Mouse (Mus musculus): ENCODE measurements around the gene Pip4k2b. TPM values are rescaled to one million over a fixed set of nuclear protein-coding genes. Genes with fewer than 3 reads are reported as not detected.
A peak's percentile ranks its signal among the peaks of the same experiment; 100 is the strongest.

Pip4k2b gene
- polyA plus RNA-seq, 1 experiment from 2014 or later = 5.0 TPM

DNA sequence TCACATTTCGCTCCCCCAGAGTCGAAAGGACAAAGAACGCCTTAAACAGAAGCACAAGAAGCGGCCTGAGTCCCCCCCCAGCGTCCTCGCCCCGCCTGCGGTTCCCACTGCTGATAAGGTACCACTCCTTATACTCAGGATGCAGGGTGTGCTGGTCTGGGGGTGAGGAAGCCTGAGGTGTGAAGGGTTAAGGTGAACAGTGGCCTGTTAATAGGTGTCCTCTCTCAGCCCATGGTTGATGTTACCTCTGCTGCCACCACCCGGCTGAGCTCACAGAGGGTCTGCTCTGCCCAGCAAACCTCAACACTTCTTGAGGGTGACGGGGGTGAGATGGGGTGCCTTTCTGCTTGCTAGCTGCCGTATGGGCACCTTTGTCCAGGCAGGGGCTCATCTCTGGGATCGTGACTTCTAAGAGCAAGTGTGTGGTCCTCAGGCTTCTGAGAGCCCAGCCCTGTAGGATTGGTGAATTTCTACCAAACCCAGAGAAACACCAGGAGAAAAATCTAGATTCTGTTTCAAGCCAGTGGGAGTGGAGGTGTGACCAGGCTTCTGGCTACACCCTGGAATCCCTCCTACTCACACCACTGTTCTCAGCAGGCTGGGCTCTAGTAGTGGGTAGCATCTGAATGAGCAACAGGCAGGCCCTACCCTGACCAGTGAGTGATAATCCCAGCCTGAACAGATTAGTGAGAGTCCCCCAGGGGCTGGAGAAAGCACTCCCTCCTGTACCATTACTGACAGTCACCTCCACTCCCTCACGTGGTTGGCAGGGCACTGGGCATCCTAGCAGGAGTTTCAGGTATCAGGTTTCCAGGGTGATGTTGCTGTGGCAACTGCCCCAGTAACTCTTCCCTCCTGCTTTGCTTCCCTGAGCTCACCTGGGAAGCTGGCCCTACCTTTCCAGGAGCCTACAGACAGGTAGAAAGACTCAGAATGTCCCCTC, 74.0 kb downstream of the Pip4k2b start:
- WGBS = 79% methylated on average over 13 of the region's 13 CpGs
- peaks cover 12% of the 10 kb centered on the region for H3K4me1 ChIP-seq
- no peaks in the 10 kb centered on the region for H3K9me3 ChIP-seq (replicated peaks)
- H3K36me3 ChIP-seq = peaks cover 81% of the 10 kb centered on the region
- ATAC-seq (ENCODE audit: low FRiP score) = no peak
- no peak overlapping the region for H3K4me3 ChIP-seq (replicated peaks)
- H3K27me3 ChIP-seq (replicated peaks) = no peaks in the 10 kb centered on the region
- H3K9ac ChIP-seq (replicated peaks) = no peak overlapping the region
- H3K27ac ChIP-seq (replicated peaks) = no peak overlapping the region
- no peak overlapping the region for H3K4me2 ChIP-seq

DNA sequence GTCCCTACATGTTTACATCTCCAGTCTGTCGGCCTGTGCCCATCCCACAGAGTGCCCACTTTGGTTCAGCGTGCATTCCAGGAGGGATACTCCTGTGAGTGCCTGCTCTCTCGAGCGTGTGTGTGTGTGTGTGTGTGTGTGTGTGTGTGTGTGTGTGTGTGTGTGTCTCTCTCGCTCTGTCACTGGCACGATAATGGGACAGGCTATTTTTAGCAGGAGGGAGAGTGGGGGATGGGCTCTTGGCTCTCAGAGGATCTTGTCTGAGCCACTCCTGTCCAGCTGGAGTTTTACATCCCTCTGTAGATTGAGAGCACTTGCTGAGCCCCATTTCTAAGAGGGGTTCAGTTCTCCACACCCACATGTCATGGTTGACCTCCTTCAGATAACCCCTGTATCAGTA, 74.7 kb downstream of the Pip4k2b start:
- no peak for ATAC-seq (ENCODE audit: low FRiP score)
- H3K9ac ChIP-seq (replicated peaks) = no peak overlapping the region
- 48% methylated on average over 6 of the region's 6 CpGs for WGBS

DNA sequence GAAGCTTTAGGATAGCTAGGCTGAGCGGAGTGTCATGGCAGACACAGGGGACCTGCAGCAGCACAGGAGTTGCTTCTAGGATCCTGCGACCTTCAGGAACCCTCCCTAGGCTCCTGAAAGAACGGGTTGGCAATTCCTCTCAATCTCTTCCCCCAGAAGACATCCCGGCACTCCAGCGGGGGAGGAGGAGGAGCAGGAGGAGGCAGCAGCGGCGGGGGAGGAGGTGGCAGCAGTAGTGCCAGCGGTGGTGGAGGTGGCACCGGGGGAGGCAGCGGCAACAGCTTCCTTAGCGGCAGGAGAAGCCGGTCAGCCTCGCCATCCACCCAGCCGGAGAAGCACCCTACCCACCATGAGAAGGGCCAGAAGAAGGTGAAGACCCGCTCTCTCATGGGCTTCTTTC, 75.2 kb downstream of the Pip4k2b start:
- no peak overlapping the region for H3K4me3 ChIP-seq (replicated peaks)
- H3K9me3 ChIP-seq (replicated peaks) = no peaks in the 10 kb centered on the region
- no peak for ATAC-seq (ENCODE audit: low FRiP score)
- 61% methylated on average over 15 of the region's 15 CpGs for WGBS
- H3K27ac ChIP-seq (replicated peaks) = no peak overlapping the region; the same call in 1 of the 2 replicates
- H3K27me3 ChIP-seq (replicated peaks) = no peaks in the 10 kb centered on the region
- peaks cover 25% of the 10 kb centered on the region for H3K4me1 ChIP-seq
- H3K36me3 ChIP-seq = peaks cover 69% of the 10 kb centered on the region
- H3K9ac ChIP-seq (replicated peaks) = no peak overlapping the region
- no peak overlapping the region for H3K4me2 ChIP-seq

More for the DNA sequence above, 74.7 kb downstream of the Pip4k2b start:
- Histone ChIP-seq H3K27ac (replicated peaks) (no peak overlapping the region), H3K36me3 (peaks cover 74% of the 10 kb centered on the region), H3K4me3 (replicated peaks) (no peak overlapping the region), H3K27me3 (replicated peaks) (no peaks in the 10 kb centered on the region), H3K4me2 (no peak overlapping the region), H3K4me1 (peaks cover 19% of the 10 kb centered on the region), H3K9me3 (replicated peaks) (no peaks in the 10 kb centered on the region)

DNA sequence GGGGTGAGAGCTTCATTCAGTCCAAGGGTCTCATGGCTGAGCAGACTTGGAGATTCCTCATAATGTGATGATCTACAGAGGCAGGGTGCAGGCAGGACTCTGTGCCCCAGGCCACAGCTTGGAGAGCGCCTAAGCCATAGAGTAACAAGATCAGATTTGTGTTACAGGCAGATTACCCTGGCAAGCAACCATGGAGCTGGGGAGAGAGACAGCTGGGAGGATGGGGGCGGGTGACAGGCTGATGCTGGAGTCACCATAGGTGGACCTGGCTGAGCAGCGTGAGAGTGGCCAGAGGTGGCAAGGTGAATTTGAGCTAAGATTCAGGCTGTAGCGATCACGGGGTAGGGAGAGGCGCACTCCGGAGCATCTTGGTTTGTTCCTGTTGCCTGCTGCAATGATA, 76.3 kb downstream of the Pip4k2b start:
- WGBS = 94% methylated on average over 7 of the region's 7 CpGs
- peaks cover 27% of the 10 kb centered on the region for H3K4me1 ChIP-seq
- no peak for ATAC-seq (ENCODE audit: low FRiP score)
- H3K4me2 ChIP-seq = no peak overlapping the region
- no peaks in the 10 kb centered on the region for H3K9me3 ChIP-seq (replicated peaks)
- H3K4me3 ChIP-seq (replicated peaks) = no peak overlapping the region
- H3K27ac ChIP-seq (replicated peaks) = no peak overlapping the region
- no peaks in the 10 kb centered on the region for H3K27me3 ChIP-seq (replicated peaks)
- H3K36me3 ChIP-seq = peaks cover 58% of the 10 kb centered on the region
- no peak overlapping the region for H3K9ac ChIP-seq (replicated peaks)

DNA sequence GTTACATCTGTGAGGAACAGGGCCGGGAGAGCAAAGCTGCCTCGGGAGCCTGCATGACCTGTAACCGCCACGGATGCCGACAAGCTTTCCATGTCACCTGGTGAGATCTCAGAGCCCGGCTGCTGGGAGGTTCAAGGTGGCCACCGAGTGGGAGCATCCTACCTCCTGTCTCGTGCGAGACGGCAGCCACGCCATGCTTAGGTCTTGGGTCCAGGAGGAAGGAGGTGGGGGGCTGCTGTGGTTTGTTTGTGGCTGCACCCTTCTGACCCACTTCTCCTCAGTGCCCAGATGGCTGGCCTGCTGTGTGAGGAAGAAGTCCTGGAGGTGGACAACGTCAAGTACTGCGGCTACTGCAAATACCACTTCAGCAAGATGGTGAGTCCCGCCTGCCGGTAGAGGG, 77.7 kb downstream of the Pip4k2b start:
- Histone ChIP-seq H3K27me3 (replicated peaks) (peaks cover 7% of the 10 kb centered on the region), H3K4me2 (no peak overlapping the region), H3K27ac (replicated peaks) (no peak overlapping the region), H3K9ac (replicated peaks) (no peak overlapping the region), H3K9me3 (replicated peaks) (no peaks in the 10 kb centered on the region), H3K4me3 (replicated peaks) (no peak overlapping the region), H3K4me1 (peaks cover 38% of the 10 kb centered on the region), H3K36me3 (peaks cover 47% of the 10 kb centered on the region)
- 95% methylated on average over 15 of the region's 15 CpGs for WGBS
- ATAC-seq (ENCODE audit: low FRiP score) = no peak

DNA sequence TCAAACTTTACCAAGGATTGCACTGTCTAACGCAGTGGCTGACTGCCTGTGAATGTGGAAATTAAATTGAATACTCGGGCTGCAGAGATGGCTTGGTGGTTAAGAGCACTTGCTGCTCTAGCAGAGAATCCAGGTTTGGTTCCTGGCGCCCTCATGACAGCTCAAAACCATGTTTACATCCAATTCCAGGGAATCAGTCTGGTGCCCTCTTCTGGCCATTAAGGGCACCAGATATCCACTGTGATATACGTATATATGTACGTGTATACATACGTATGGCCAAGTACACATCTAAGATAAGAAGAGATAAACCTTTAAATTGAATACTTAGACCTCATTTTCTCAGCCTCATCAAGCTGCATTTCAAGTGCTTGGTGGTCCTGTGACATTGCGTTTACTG, 78.3 kb downstream of the Pip4k2b start:
- ATAC-seq (ENCODE audit: low FRiP score) = no peak
- H3K27me3 ChIP-seq (replicated peaks) = peaks cover 13% of the 10 kb centered on the region
- H3K9ac ChIP-seq (replicated peaks) = no peak overlapping the region
- peaks cover 41% of the 10 kb centered on the region for H3K36me3 ChIP-seq
- H3K4me2 ChIP-seq = no peak overlapping the region
- peaks cover 43% of the 10 kb centered on the region for H3K4me1 ChIP-seq
- WGBS = 89% methylated on average over 7 of the region's 7 CpGs
- H3K9me3 ChIP-seq (replicated peaks) = no peaks in the 10 kb centered on the region
- H3K27ac ChIP-seq (replicated peaks) = no peak overlapping the region
- H3K4me3 ChIP-seq (replicated peaks) = no peak overlapping the region

DNA sequence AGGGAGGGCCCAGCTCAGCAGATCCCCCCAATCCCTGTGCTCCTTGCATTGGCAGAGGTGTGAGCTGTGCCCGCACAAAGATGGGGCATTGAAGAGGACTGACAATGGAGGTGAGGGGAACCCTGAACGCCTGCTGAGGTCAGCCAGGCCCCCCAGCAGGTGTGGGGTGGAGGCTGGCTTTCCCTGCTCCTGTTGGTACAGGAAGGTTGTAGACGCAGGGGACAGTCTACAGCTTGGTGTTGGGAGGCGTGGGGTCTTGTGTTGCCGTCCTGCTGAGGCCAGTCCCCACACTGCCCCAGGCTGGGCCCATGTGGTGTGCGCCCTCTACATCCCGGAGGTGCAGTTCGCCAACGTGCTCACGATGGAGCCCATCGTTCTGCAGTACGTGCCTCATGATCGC, 79.1 kb downstream of the Pip4k2b start:
- peak overlapping the region; percentile 88 for H3K4me2 ChIP-seq

More for the DNA sequence above, 79.1 kb downstream of the Pip4k2b start:
- Histone ChIP-seq H3K4me1 (peaks cover 51% of the 10 kb centered on the region), H3K9me3 (replicated peaks) (no peaks in the 10 kb centered on the region), H3K27me3 (replicated peaks) (peaks cover 19% of the 10 kb centered on the region), H3K27ac (replicated peaks) (no peak overlapping the region), H3K9ac (replicated peaks) (no peak overlapping the region), H3K4me3 (replicated peaks) (peak overlapping the region; percentile 82; the same call in 1 of the 2 replicates), H3K36me3 (peaks cover 36% of the 10 kb centered on the region)
- WGBS = 89% methylated on average over 13 of the region's 13 CpGs
- ATAC-seq (ENCODE audit: low FRiP score) = no peak

Small RNA genes within 50 kb of the gene (microRNA-seq; reads per million reads assigned to microRNA genes)
- not detected for gene Mir6927
- not detected for gene Mir8102

Other genes starting within 250 kb of the Pip4k2b start
- gene 4933428G20Rik, start 244.4 kb downstream of the Pip4k2b start, polyA plus RNA-seq (2015; fragmentation: Nextera tagmentation; extraction: Ambion mirVana) = 1.2 and 1.4 TPM in 2 replicates
- gene Srcin1, start 168.5 kb downstream of the Pip4k2b start, polyA plus RNA-seq (2015; fragmentation: Nextera tagmentation; extraction: Ambion mirVana) = 7.2 and 10.5 TPM in 2 replicates
- gene Epop, start 115.0 kb downstream of the Pip4k2b start, polyA plus RNA-seq (2015; fragmentation: Nextera tagmentation; extraction: Ambion mirVana) = 2.1 TPM in 2 replicates
- gene Mllt6, start 81.3 kb downstream of the Pip4k2b start, polyA plus RNA-seq (2015; fragmentation: Nextera tagmentation; extraction: Ambion mirVana) = 2.3 and 3.1 TPM in 2 replicates
- 46.9 and 50.1 TPM in 2 replicates for gene Cisd3, start 58.9 kb downstream of the Pip4k2b start, polyA plus RNA-seq (2015; fragmentation: Nextera tagmentation; extraction: Ambion mirVana)
- gene Pcgf2, start 44.2 kb downstream of the Pip4k2b start, polyA plus RNA-seq (2015; fragmentation: Nextera tagmentation; extraction: Ambion mirVana) = 17.6 and 17.7 TPM in 2 replicates
- gene Psmb3, start 41.3 kb downstream of the Pip4k2b start, polyA plus RNA-seq (2015; fragmentation: Nextera tagmentation; extraction: Ambion mirVana) = 458 and 459 TPM in 2 replicates
- gene Cwc25, start 21.9 kb upstream of the Pip4k2b start, polyA plus RNA-seq (2015; fragmentation: Nextera tagmentation; extraction: Ambion mirVana) = 16.2 and 16.4 TPM in 2 replicates
- 0.63 and 0.88 TPM in 2 replicates for gene 1700001P01Rik, start 31.2 kb upstream of the Pip4k2b start, polyA plus RNA-seq (2015; fragmentation: Nextera tagmentation; extraction: Ambion mirVana)
- 314 and 372 TPM in 2 replicates for gene Rpl23, start 37.7 kb upstream of the Pip4k2b start, polyA plus RNA-seq (2015; fragmentation: Nextera tagmentation; extraction: Ambion mirVana)
- gene Lasp1, start 54.3 kb upstream of the Pip4k2b start, polyA plus RNA-seq (2015; fragmentation: Nextera tagmentation; extraction: Ambion mirVana) = 136 and 143 TPM in 2 replicates
- gene B230217C12Rik, start 96.1 kb upstream of the Pip4k2b start, polyA plus RNA-seq (2015; fragmentation: Nextera tagmentation; extraction: Ambion mirVana) = 41.8 and 47.2 TPM in 2 replicates
- gene Fbxo47, start 139.4 kb upstream of the Pip4k2b start, polyA plus RNA-seq (2015; fragmentation: Nextera tagmentation; extraction: Ambion mirVana) = 0.49 and 0.69 TPM in 2 replicates
- 1.1 and 1.8 TPM in 2 replicates for gene Plxdc1, start 241.7 kb upstream of the Pip4k2b start, polyA plus RNA-seq (2015; fragmentation: Nextera tagmentation; extraction: Ambion mirVana)

Measured in neural tube, embryonic 15.5 days (tissue).